Comparison of ENCODE assay signal across 32 mouse cellular contexts in the genomic region with DNA sequence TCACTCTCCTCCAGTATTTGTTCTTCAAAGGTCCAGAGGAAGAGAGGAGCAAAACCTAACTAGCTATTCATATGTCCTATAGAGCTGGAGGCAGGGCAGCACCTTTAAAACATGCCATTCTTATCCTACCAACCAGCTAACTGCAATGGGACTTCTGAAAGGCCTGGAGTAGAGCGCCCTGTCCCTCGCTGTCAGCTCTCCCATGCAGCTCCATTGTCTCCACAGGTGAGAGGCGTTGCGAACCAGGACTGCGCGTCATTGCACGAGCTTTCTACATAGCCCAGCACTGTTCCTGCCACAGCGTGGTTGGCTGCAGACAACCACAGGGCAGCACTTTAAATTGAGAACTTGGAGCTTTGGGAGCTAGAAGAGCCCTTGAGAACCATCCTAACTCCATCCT.
"Had no signal": no experiment of that assay in that cellular context is flagged by ENCODE, and none has a peak within 500 bp of the region (broad histone marks: within the 10 kb centered on the region; RNA-seq: fewer than 3 reads in every experiment).

No protein-coding gene starts in this region.

- H3K9ac ChIP-seq: limb, embryonic 12.5 days; limb, embryonic 13.5 days; limb, embryonic 15.5 days; liver, embryonic 12.5 days; liver, embryonic 13.5 days; liver, embryonic 14.5 days; liver, embryonic 15.5 days; liver, postnatal 0 days; lung, embryonic 14.5 days; lung, embryonic 15.5 days; midbrain, embryonic 12.5 days; midbrain, embryonic 13.5 days; midbrain, embryonic 15.5 days; neural tube, embryonic 12.5 days had no signal

- H3K4me1 ChIP-seq: limb, embryonic 12.5 days; limb, embryonic 15.5 days; liver, embryonic 12.5 days; liver, embryonic 13.5 days; liver, embryonic 15.5 days; lung, embryonic 15.5 days; midbrain, embryonic 10.5 days; midbrain, embryonic 12.5 days; midbrain, embryonic 13.5 days; neural tube, embryonic 12.5 days had no signal

- H3K4me3 ChIP-seq: limb, embryonic 10.5 days; limb, embryonic 12.5 days; limb, embryonic 13.5 days; limb, embryonic 15.5 days; liver, embryonic 12.5 days; liver, embryonic 13.5 days; liver, embryonic 15.5 days; lung, embryonic 15.5 days; megakaryocyte, embryonic 14.5 days; midbrain, embryonic 10.5 days; midbrain, embryonic 12.5 days; midbrain, embryonic 13.5 days; midbrain, embryonic 15.5 days; myocyte; neural tube, embryonic 12.5 days had no signal

- H3K4me2 ChIP-seq: limb, embryonic 12.5 days; limb, embryonic 13.5 days; limb, embryonic 15.5 days; liver, embryonic 11.5 days; liver, embryonic 12.5 days; liver, embryonic 13.5 days; liver, embryonic 15.5 days; lung, embryonic 14.5 days; lung, embryonic 15.5 days; midbrain, embryonic 11.5 days; midbrain, embryonic 12.5 days; midbrain, embryonic 13.5 days; midbrain, embryonic 15.5 days; neural tube, embryonic 12.5 days had no signal

- DNase-seq: left cerebral cortex, postnatal 4 days; liver; liver, embryonic 13.5 days; liver, postnatal 0 days; lung, adult 18-20 months; lung, adult 2 months; lung, embryonic 14.5 days; lung, postnatal 10 days; lung, postnatal 14 days; lung, postnatal 36 days; lung, postnatal 4 days; midbrain, embryonic 14.5 days had no signal

- H3K36me3 ChIP-seq: limb, embryonic 10.5 days; limb, embryonic 12.5 days; limb, embryonic 13.5 days; limb, embryonic 15.5 days; liver, embryonic 12.5 days; liver, embryonic 13.5 days; liver, embryonic 15.5 days; lung, embryonic 15.5 days; midbrain, embryonic 10.5 days; midbrain, embryonic 12.5 days; midbrain, embryonic 13.5 days; midbrain, embryonic 15.5 days; neural tube, embryonic 12.5 days had no signal

- H3K27me3 ChIP-seq: limb, embryonic 12.5 days; limb, embryonic 13.5 days; limb, embryonic 15.5 days; liver, embryonic 13.5 days; liver, embryonic 15.5 days; lung, embryonic 15.5 days; midbrain, embryonic 12.5 days; midbrain, embryonic 13.5 days; midbrain, embryonic 15.5 days; neural tube, embryonic 12.5 days had no signal

- H3K27ac ChIP-seq: limb, embryonic 10.5 days; limb, embryonic 12.5 days; limb, embryonic 13.5 days; limb, embryonic 15.5 days; liver, embryonic 12.5 days; liver, embryonic 13.5 days; liver, embryonic 14.5 days; liver, embryonic 15.5 days; lung, embryonic 15.5 days; macrophage; midbrain, embryonic 10.5 days; midbrain, embryonic 12.5 days; midbrain, embryonic 13.5 days; midbrain, embryonic 15.5 days; neural tube, embryonic 12.5 days had no signal

- H3K9me3 ChIP-seq: limb, embryonic 10.5 days; limb, embryonic 12.5 days; limb, embryonic 13.5 days; limb, embryonic 15.5 days; liver, embryonic 12.5 days; liver, embryonic 13.5 days; liver, embryonic 15.5 days; lung, embryonic 15.5 days; megakaryocyte, embryonic 14.5 days; midbrain, embryonic 10.5 days; midbrain, embryonic 12.5 days; midbrain, embryonic 13.5 days; midbrain, embryonic 15.5 days; neural tube, embryonic 12.5 days had no signal

- ATAC-seq: liver, embryonic 12.5 days; liver, postnatal 0 days; lung, postnatal 0 days; midbrain, embryonic 13.5 days; midbrain, embryonic 15.5 days; midbrain, embryonic 16.5 days had no signal
